Mouse (Mus musculus) brain, embryonic 14.5 days (tissue): ENCODE data around the gene Tnfrsf25.

Source experiments
- CTCF ChIP-seq: fragments of 200-500 bp; IDR thresholded peaks from 2 replicates; pipeline ENCODE4 v1.5.1; 2012; ENCODE audit warnings: inconsistent platforms, mild to moderate bottlenecking, moderate library complexity, borderline replicate concordance; ENCODE audit not compliant: insufficient read depth, insufficient read length; ENCODE audit errors: extremely low read depth
- POLR2A ChIP-seq: fragments of 200-500 bp; IDR thresholded peaks from 2 replicates; pipeline ENCODE4 v1.6.1; 2012; ENCODE audit warnings: mild to moderate bottlenecking, inconsistent platforms, borderline replicate concordance; ENCODE audit not compliant: poor library complexity, insufficient read depth, insufficient read length, severe bottlenecking; ENCODE audit errors: extremely low read depth

GRCm38 (mm10) chr4:152134507-152134906, 18.8 kb downstream of the Tnfrsf25 start:
- TF ChIP-seq CTCF = peak; percentile 71
- no peak for TF ChIP-seq POLR2A
